Mouse (Mus musculus) cerebellum, adult 11 months (tissue): Measurements from ENCODE around the gene Slc16a13.

Experiments
- DNase-seq: peaks from one replicate; pipeline ENCODE4 v3.0.0; 2022

Gene Slc16a13

GRCm38 (mm10) chr11:70208778-70209388 is 12.0 kb downstream of the Slc16a13 start:
- no peak for DNase-seq

GRCm38 (mm10) chr11:70207283-70207682 is 13.6 kb downstream of the Slc16a13 start:
- no peak for DNase-seq

GRCm38 (mm10) chr11:70206801-70207200 is 14.1 kb downstream of the Slc16a13 start:
- DNase-seq, result no peak

DNA sequence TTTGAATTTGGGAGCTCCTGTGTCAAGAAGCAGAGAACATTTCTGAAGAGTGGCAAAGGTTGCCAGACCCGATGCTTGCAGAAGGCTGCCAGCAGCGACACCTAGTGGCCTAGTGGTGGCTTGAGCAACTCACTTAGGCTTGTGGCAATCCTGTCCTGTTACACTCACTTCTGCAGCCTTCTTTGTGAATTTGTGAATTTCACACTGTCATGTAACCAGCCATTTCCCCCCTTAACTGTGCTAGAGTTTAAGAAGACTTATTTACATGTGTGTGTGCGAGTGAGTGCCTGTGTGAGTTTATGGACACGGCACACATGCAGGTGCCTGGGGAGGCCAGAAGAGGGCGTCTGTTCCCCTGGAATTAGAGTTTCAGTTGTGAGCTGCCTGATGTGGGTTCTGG is 19.2 kb downstream of the Slc16a13 start:
- DNase-seq, result peak; percentile 69

GRCm38 (mm10) chr11:70200036-70200608 is 20.7 kb downstream of the Slc16a13 start:
- DNase-seq, result no peak

DNA sequence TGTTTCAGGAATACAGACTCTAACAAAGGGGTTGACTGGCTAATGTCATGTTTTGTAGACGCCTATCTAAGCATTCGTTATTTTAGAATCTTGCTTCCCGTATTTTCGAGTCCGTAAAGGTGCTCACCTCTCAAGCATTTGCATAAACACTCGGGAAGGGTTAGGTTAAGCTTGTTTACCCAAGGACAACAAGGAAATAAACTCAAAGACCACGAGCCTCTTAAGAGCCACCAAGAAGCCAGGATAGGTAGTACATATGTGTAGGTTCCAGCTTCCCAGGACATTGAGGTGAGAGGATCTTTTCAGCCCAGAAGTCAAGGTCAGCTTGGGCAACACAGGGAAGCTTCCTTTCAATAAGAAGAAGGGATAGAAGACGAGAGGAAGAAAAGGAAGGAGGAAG is 21.8 kb downstream of the Slc16a13 start:
- no peak for DNase-seq

DNA sequence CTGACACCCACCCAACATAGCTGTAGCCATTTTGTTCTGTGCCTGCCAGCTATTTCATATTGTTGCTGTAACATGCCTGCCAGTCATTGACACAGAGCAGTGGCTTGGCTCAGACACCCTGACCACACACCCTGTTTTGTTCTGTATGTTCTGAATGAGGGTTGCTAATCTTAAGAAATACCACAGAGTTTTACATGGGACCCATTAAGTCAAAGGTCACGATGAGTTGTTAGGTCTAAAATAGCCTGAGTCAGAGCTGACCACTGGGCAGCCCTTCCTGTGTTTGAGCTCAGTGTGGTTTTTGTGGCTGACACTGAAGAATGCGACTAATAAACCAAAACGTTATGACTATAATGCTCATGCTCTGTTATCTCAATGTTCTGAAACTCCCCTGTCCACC is 22.5 kb downstream of the Slc16a13 start:
- no peak for DNase-seq

- no peak for DNase-seq
Measured at GRCm38 (mm10) chr11:70193354-70194285, 27.2 kb downstream of the Slc16a13 start.

DNA sequence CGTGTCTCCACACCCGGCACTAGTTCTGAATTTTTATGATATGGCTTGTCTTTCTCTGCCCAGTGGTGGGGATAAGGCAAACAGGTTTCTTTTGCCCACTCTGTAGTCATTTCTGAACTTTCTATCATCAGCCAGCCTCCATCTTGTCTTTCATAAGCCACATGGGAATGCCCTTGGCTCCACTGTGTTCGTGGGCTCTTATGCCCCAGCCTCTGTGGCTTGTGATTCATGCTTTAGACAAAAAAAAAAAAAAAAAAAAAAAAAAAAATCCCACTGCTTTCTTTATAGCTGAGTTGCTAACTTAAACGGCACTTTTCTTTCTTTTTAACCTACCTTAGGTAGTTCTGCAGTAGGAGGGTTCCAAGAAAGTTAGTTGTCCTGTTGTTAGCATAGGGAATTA is 28.7 kb downstream of the Slc16a13 start:
- no peak for DNase-seq

DNA sequence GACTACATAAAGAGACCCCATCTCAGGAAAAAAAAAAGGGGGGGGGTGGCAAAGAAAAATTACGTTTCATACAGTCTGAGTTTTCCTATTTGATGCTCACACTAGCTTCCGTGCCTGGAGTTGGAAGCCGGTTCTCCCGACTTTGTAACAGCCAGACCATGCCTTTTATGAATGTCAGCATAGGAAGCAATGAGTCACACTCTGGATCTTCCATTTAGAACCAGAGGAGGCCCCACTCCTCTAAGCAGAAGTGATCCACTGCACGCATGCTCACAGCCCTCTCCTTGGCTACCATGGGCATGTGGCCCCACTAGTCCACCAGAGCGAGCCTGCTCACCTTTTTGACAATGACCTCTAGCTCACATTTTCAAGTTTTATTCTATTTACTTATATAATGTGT is 29.7 kb downstream of the Slc16a13 start:
- no peak for DNase-seq

DNA sequence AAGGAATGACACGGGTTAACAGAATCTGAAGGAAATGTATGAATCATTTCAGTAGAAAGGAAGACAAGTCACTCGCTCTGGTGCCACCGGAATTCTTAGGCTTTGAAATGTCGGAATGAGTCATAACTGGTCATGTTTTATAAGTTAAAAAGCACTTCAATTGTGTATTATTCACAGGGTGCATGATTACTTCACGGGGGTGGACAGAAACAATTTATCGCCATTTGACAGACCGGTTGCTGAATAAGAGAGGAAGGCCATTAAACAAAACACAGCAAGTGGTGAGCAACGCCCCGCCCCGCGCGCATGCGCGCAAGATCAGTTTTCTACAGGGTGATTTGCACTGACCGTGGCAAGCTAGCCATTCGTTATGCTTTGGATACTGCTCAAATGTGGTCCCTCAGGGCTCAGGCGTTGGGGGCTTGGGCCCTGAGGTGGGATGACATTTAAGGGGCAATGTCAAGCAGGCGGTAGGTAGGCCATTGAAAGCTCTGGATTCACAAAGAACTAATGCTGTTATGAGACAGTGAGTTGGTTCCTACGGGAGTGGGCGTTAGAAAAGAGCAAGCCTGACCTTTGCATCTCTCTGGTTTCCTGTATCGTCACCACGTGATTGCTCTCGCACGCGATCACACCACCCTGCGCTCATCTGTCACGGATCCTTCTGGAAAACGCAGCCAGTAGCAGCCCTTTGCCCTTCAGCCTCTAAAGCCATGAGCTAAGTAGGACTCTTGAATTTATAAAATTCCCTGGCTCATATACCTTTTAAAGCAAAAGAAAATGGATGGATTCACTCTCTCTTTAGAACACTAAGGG is 31.3 kb downstream of the Slc16a13 start:
- no peak for DNase-seq

GRCm38 (mm10) chr11:70185120-70185519 is 35.7 kb downstream of the Slc16a13 start:
- DNase-seq, result no peak

GRCm38 (mm10) chr11:70180496-70180895 is 40.4 kb downstream of the Slc16a13 start:
- DNase-seq, result no peak

- no peak for DNase-seq
Measured at GRCm38 (mm10) chr11:70179401-70179800, 41.5 kb downstream of the Slc16a13 start.

DNA sequence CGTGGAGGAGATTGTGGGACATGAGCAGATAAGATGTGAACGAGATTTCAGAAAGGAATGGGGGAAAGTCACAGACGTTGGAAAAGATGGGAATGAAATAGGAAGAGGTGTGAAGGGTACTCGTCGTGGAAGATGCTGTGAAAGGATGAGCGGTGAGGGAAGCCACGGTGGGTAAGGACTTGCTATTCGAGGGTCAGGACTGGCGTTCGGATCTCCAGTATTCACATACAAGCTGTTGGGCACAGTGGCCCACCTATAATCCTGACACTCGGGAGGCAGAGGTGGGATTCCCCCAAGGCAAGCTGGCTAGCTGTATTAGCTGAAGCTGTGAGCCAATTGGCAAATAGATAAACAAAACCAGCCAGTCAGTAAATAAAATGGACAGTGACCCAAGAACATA is 42.1 kb downstream of the Slc16a13 start:
- no peak for DNase-seq

- DNase-seq, result no peak
Measured at GRCm38 (mm10) chr11:70178311-70178710, 42.6 kb downstream of the Slc16a13 start.

DNA sequence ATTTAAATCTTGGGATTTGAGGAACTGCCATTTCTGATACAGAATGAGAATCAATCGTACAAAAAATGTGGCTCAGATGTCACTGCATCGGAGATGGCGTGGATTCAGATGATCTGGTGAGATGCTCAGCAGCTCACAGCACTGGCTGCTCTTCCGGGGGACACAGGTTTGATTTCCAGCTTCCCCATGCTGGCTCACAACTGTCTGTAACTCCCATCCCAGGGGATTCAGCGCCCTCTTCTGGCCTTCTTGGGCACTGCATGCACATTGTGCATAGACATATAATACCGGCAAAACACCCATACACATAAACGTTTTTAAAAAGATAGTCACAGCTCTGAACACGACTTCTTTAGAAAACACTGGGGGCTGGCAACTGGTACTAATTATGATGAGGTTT is 43.2 kb downstream of the Slc16a13 start:
- no peak for DNase-seq

GRCm38 (mm10) chr11:70174491-70174890 is 46.4 kb downstream of the Slc16a13 start:
- no peak for DNase-seq

DNA sequence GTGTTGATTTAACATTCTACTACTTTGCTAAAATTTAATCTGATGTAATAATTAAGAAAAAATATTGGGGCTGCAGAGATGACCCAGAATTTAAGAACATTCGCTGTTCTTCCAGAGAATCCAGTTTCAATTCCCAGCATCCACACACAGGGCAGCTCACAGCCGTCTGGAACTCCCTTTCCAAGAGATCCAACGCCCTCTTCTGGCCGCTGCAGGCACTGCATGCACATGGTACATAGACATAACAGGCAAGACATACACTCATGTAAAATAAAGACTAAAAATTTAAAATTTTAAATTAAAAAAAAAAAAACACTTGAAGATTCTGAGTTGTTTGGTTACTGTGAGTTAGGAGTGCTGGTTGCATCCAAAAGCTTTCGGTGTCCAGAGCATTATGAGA is 48.6 kb downstream of the Slc16a13 start:
- DNase-seq, result no peak

GRCm38 (mm10) chr11:70171847-70172246 is 49.0 kb downstream of the Slc16a13 start:
- no peak for DNase-seq

- no peak for DNase-seq
Measured at GRCm38 (mm10) chr11:70171181-70171580, 49.7 kb downstream of the Slc16a13 start.

GRCm38 (mm10) chr11:70170291-70170690 is 50.6 kb downstream of the Slc16a13 start:
- DNase-seq, result peak; percentile 36

DNA sequence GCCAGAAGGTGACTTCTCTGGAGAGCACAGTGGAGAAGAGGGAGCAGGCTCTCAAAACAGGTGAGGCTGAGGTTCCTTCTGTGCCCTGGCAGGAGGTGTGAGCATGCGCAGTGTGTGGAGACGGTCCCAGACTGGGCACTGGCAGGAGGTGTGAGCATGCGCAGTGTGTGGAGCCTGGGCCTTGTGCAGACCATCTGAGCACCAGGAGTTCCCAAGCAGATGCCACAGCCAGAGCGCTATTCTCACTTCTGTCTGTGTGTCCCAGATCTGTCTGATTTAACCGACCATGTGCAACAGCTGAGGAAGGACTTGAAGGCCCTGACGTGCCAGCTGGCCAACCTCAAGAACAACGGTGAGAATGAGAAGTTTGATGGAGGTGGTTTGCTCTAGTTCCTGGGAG is 51.4 kb downstream of the Slc16a13 start:
- DNase-seq, result peak; percentile 41
